Mouse (Mus musculus) embryo, embryonic 11 days (tissue): ENCODE results near the gene Nop58.
"Not testable (repeated sequence)": the region's sequence is repeated elsewhere in the genome, so short reads cannot be mapped to it uniquely, and the experiment has no call there.

Experiments
- DNase-seq: peaks from one replicate; pipeline ENCODE4 v3.0.0-alpha.2; 2015

Nop58 gene

GRCm38 (mm10) chr1:59684819-59685755 is at the start of gene Nop58:
Gene Nop58 (plus strand): TSS chr1:59684971.
- DNase-seq = peak; percentile 97

GRCm38 (mm10) chr1:59636349-59636748 is 48.4 kb upstream of the Nop58 start:
- no peak for DNase-seq

GRCm38 (mm10) chr1:59638371-59638770 is 46.4 kb upstream of the Nop58 start:
- no peak for DNase-seq

- DNase-seq = no peak
Observed at GRCm38 (mm10) chr1:59642488-59642887, 42.3 kb upstream of the Nop58 start.

- DNase-seq = not testable (repeated sequence)
Observed at GRCm38 (mm10) chr1:59646502-59646901, 38.3 kb upstream of the Nop58 start.

GRCm38 (mm10) chr1:59651201-59651819 is 33.5 kb upstream of the Nop58 start:
- no peak for DNase-seq

GRCm38 (mm10) chr1:59653243-59653911 is 31.4 kb upstream of the Nop58 start:
- no peak for DNase-seq

- DNase-seq = no peak
Observed at GRCm38 (mm10) chr1:59656244-59657171, 28.3 kb upstream of the Nop58 start.

- DNase-seq = no peak
Observed at GRCm38 (mm10) chr1:59663456-59664135, 21.2 kb upstream of the Nop58 start.

GRCm38 (mm10) chr1:59668871-59669270 is 15.9 kb upstream of the Nop58 start:
- no peak for DNase-seq

- DNase-seq = peak; percentile 57
Observed at GRCm38 (mm10) chr1:59669962-59670630, 14.7 kb upstream of the Nop58 start.

- DNase-seq = peak; percentile 97
Observed at GRCm38 (mm10) chr1:59670641-59671168, 14.1 kb upstream of the Nop58 start, which contains the start of gene Sumo1. Gene Sumo1 (minus strand): TSS chr1:59670834.

GRCm38 (mm10) chr1:59673661-59674060 is 11.1 kb upstream of the Nop58 start:
- no peak for DNase-seq

GRCm38 (mm10) chr1:59683926-59684818 is 599 bp upstream of the Nop58 start:
- DNase-seq = no peak

- DNase-seq = no peak
Observed at GRCm38 (mm10) chr1:59687493-59687892, 2.7 kb downstream of the Nop58 start.

GRCm38 (mm10) chr1:59690467-59690866 is 5.7 kb downstream of the Nop58 start:
- no peak for DNase-seq

GRCm38 (mm10) chr1:59697751-59698150 is 13.0 kb downstream of the Nop58 start:
- DNase-seq = no peak

GRCm38 (mm10) chr1:59698207-59698606 is 13.4 kb downstream of the Nop58 start:
- no peak for DNase-seq

- no peak for DNase-seq
Observed at GRCm38 (mm10) chr1:59701766-59702165, 17.0 kb downstream of the Nop58 start.

GRCm38 (mm10) chr1:59719900-59720299 is 35.1 kb downstream of the Nop58 start:
- DNase-seq = peak; percentile 64
